Mouse (Mus musculus) ES-Bruce4 (cell line): ENCODE measurements around the gene Sftpa1. TPM values are rescaled to one million over a fixed set of nuclear protein-coding genes. Genes with fewer than 3 reads are reported as not detected.
A peak's percentile ranks its signal among the peaks of the same experiment; 100 is the strongest.

ENCODE experiments used
- H3K27ac ChIP-seq: 2 replicates; pipeline ENCODE4 v1.5.1; 2012; ENCODE audit warnings: low read length, inconsistent platforms; ENCODE audit not compliant: insufficient read depth
- H3K27me3 ChIP-seq: 2 replicates; pipeline ENCODE4 v1.6.1; 2012; ENCODE audit warnings: mild to moderate bottlenecking, low read length, inconsistent platforms; ENCODE audit not compliant: control insufficient read depth, poor library complexity, insufficient read depth, severe bottlenecking
- H3K36me3 ChIP-seq: 2 replicates; pipeline ENCODE4 v1.6.1; 2012; ENCODE audit warnings: inconsistent platforms, mild to moderate bottlenecking, low read length, moderate library complexity; ENCODE audit not compliant: control insufficient read depth, poor library complexity, insufficient read depth, severe bottlenecking
- H3K4me1 ChIP-seq: one replicate; pipeline ENCODE4 v1.8.1; 2011; ENCODE audit warnings: low read length; ENCODE audit not compliant: control insufficient read depth, insufficient read depth
- H3K4me3 ChIP-seq: 2 replicates; pipeline ENCODE4 v1.5.1; 2011; ENCODE audit warnings: low read depth, mild to moderate bottlenecking, low read length
- H3K9ac ChIP-seq: 2 replicates; pipeline ENCODE4 v1.6.1; 2012; ENCODE audit warnings: low read depth, mild to moderate bottlenecking, inconsistent platforms; ENCODE audit not compliant: poor library complexity, severe bottlenecking
- H3K9me3 ChIP-seq: replicated peaks from 2 replicates; pipeline ENCODE4 v1.6.1; 2012; ENCODE audit warnings: mild to moderate bottlenecking, low read length, inconsistent platforms; ENCODE audit not compliant: control insufficient read depth, poor library complexity, insufficient read depth, severe bottlenecking
- CTCF ChIP-seq: IDR thresholded peaks from one replicate; pipeline ENCODE4 v1.8.1; 2011; ENCODE audit warnings: low read depth, low read length
- EP300 ChIP-seq: IDR thresholded peaks from 2 replicates; pipeline ENCODE4 v1.6.1; 2011; ENCODE audit warnings: low read depth, low read length; ENCODE audit not compliant: insufficient read depth
- POLR2A ChIP-seq: IDR thresholded peaks from one replicate; pipeline ENCODE4 v1.8.1; 2011; ENCODE audit warnings: low read length; ENCODE audit not compliant: insufficient read depth
- polyA plus RNA-seq: library from polyadenylated mRNA; stranded (reverse); fragments of >200 nt; gene quantifications from 2 replicates; pipeline ENCODE4 v1.2.4, GENCODE M21; 2011; ENCODE audit warnings: low read depth; ENCODE audit not compliant: missing spikeins, insufficient read depth, insufficient read length

The Sftpa1 gene
- polyA plus RNA-seq = not detected in 2 replicates

DNA sequence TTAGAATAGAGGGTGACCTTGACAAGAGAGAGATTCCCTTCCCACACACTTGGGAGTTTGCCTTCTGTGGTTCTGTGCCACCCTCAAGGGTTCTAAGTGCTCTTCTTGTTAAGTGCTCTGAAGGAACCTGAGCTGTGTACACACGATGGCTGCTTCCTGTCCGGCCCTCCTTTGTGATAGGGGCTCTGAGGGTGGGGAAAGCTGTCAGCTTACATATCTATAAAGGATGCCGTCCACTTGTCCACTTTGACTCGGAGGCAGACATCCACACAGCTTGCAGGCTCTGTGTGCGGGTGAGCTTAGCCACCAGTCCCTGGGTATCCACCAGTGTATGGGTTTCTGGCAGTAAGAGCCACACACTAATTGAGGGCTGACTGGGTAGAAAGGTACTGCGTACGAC is at the start of gene Sftpa1:
TSS of gene Sftpa1 (plus strand) at position 243 of the 400 bp plus-strand sequence.
- Histone ChIP-seq H3K9me3 (no peaks in the 10 kb centered on the region), H3K4me3 (no peak within 1 kb of the TSS), H3K27me3 (no peaks in the 10 kb centered on the region), H3K27ac (no peak within 1 kb of the TSS), H3K4me1 (no peaks in the 10 kb centered on the region), H3K9ac (no peak within 1 kb of the TSS), H3K36me3 (no peaks in the 10 kb centered on the region)
- no peak for TF ChIP-seq EP300
- no peak for TF ChIP-seq POLR2A
- TF ChIP-seq CTCF = no peak

- no peaks in the 10 kb centered on the region for H3K4me1 ChIP-seq
- TF ChIP-seq CTCF (no peak), EP300 (no peak), POLR2A (no peak)
- no peaks in the 10 kb centered on the region for H3K36me3 ChIP-seq
- H3K9ac ChIP-seq = no peak overlapping the region
- no peak overlapping the region for H3K27ac ChIP-seq
- H3K4me3 ChIP-seq = no peak overlapping the region
- H3K9me3 ChIP-seq = no peaks in the 10 kb centered on the region
- H3K27me3 ChIP-seq = no peaks in the 10 kb centered on the region
Measured at GRCm38 (mm10) chr14:41082408-41082807, 49.2 kb upstream of the Sftpa1 start.

GRCm38 (mm10) chr14:41087509-41087908 is 44.1 kb upstream of the Sftpa1 start:
- Histone ChIP-seq H3K27me3 (no peaks in the 10 kb centered on the region), H3K4me3 (no peak overlapping the region), H3K27ac (no peak overlapping the region), H3K4me1 (no peaks in the 10 kb centered on the region), H3K9ac (no peak overlapping the region), H3K36me3 (no peaks in the 10 kb centered on the region), H3K9me3 (no peaks in the 10 kb centered on the region)
- peak; percentile 60 for TF ChIP-seq CTCF
- no peak for TF ChIP-seq EP300
- no peak for TF ChIP-seq POLR2A

DNA sequence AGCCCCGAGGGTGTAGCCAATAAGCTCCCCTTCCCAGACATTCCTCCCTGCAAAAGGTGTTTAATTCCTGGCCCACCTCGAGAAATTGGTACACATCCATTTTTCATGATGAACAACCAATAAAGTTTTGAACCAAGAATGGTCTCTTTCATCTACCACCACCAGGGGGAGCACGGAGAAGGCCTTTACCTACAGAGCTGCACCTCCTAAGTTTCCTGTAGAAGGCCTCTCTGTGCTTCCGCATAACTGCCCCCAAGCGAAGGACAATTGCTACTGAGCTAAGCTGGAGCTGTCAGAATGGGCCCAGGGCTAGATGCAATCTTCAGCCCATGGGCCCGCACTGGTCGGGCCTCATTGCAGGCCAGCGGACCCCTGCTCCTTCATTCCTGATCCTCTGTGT is 40.8 kb upstream of the Sftpa1 start:
- Histone ChIP-seq H3K27ac (no peak overlapping the region), H3K9me3 (no peaks in the 10 kb centered on the region), H3K4me1 (no peaks in the 10 kb centered on the region), H3K27me3 (no peaks in the 10 kb centered on the region; the same call in 1 of the 2 replicates), H3K9ac (no peak overlapping the region), H3K36me3 (no peaks in the 10 kb centered on the region), H3K4me3 (peak overlapping the region; percentile 14; the same call in 1 of the 2 replicates)
- TF ChIP-seq POLR2A (no peak), CTCF (no peak), EP300 (no peak)

DNA sequence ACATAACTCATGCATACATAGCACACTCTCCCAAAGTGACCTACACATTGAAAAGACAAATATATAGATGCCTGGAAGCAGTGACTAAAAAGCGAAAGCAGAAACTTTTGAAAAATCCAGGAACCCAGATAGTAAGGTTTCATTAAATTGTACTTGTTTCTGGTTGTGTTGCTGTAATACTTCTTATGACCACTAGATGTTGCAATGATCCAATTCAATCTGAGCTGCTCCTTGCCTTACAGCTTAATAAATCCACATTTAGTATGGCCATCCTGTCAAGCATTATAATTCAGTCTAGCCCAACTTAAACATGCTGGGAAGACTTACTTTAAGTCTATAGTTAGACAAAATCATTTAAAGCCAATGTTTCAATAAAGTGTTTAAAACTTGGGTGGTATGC is 37.5 kb upstream of the Sftpa1 start:
- H3K36me3 ChIP-seq = no peaks in the 10 kb centered on the region

DNA sequence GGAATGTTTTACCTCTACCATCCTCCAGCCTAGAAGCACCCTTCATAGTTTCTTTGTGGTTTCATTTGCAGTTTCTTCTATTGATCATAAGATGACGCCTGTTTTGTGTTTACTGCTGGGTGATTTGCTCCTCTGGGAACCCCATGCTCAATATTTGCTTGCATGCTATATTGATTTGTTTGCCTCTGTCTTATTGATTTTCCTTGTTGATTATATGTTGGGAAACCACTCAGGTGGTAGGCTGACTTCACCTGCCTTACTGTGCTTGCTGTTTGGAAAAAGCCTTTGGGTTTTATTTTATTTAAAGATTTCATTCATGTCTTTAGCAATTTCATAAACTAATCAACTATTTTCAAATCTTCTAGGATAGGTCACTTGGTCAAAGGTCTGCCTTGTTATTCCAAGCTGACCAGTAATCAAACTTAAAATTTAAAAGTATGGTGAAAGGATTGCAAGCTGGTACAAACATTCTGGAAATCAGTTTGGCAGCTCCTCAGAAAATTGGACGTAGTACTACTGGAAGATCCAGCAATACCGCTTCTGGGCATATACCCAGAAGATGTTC is 35.2 kb upstream of the Sftpa1 start:
- Histone ChIP-seq H3K4me3 (no peak overlapping the region), H3K4me1 (no peaks in the 10 kb centered on the region), H3K27ac (no peak overlapping the region), H3K9me3 (no peaks in the 10 kb centered on the region), H3K9ac (no peak overlapping the region), H3K27me3 (no peaks in the 10 kb centered on the region; the same call in 1 of the 2 replicates), H3K36me3 (no peaks in the 10 kb centered on the region)
- TF ChIP-seq POLR2A (no peak), CTCF (no peak), EP300 (no peak)

More for the DNA sequence above, 37.5 kb upstream of the Sftpa1 start:
- H3K4me3 ChIP-seq = no peak overlapping the region
- no peaks in the 10 kb centered on the region for H3K9me3 ChIP-seq
- no peak overlapping the region for H3K9ac ChIP-seq
- no peaks in the 10 kb centered on the region; the same call in 1 of the 2 replicates for H3K27me3 ChIP-seq
- TF ChIP-seq EP300 (no peak), POLR2A (no peak), CTCF (peak; percentile 26)
- H3K4me1 ChIP-seq = no peaks in the 10 kb centered on the region
- no peak overlapping the region for H3K27ac ChIP-seq
